In the genomic region with DNA sequence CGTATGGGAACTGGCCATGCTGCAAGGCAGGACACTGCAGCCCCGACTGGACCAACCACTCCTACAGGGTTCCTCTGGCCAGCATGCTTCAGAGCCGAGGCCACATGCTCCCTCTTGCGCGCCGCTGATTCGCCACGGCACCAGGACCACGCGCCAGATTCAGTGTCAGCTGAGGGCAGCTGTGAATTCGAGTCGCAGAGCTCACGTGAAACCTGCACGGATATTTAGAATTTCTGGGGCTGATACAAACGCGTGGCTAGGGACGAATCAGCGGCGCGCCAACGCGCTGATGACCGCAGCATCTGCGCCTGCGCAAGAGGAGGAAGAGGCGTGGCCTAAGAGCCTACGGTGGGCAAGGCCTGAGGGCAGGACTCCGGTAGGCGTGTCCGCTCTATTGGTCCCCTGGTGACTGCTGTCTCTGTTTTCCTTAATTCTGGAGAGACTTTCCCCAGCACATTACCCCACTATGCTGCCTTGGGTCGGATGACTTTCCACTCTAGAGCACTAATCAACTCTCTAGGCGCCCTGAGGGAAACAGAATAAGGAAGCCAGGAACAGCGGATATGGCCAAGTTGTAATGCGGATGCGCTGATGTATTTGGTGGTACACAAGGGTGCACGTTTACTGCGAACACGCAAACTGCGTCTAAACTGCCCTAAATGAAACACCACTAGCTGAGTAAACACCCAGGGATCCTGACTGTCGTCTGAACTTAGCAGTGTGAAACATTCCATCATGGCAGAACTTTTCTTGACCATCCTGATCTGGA, we compare ENCODE assay signal across 8 mouse cellular contexts. TPM values are rescaled to one million over a fixed set of nuclear protein-coding genes. Genes with fewer than 3 reads are reported as not detected.
DNase-seq lines count a peak whose midpoint lies in the region; ATAC-seq and TF ChIP-seq lines count a peak whose summit lies in the region.

A gene (minus strand): TSS at position 304 of the 769 bp plus-strand sequence.

- no peaks in the 10 kb centered on the region for H3K9me3 ChIP-seq in forebrain, embryonic 15.5 days

- peak within 1 kb of the TSS; percentile 66 for H3K4me3 ChIP-seq in forebrain, embryonic 15.5 days
- H3K4me3 ChIP-seq in lung, adult 2 months (replicated peaks; ENCODE audit: extremely low read depth, low read depth, low read length) = peak within 1 kb of the TSS; percentile 58

- peak within 1 kb of the TSS; percentile 68 for H3K9ac ChIP-seq in forebrain, embryonic 15.5 days (replicated peaks)

- ATAC-seq in forebrain, embryonic 15.5 days (replicated peaks) = peak; percentile 88
- peak; percentile 85 for ATAC-seq in neutrophil, adult 5-6 weeks (ENCODE audit: extremely low read depth, insufficient number of reproducible peaks, low FRiP score, poor library complexity, severe bottlenecking)

- H3K27me3 ChIP-seq in forebrain, embryonic 15.5 days = no peaks in the 10 kb centered on the region

- intact Hi-C loops in heart, postnatal 25 days (cut with DNase I) = loop anchor here (1.0 to 2.0 kb wide), 2 partner anchors 15 to 68 kb away; a partner anchor contains a TSS

- peak; percentile 91 for DNase-seq in ES-CJ7 (ENCODE audit: low read depth, low spot score)
- DNase-seq in cerebellum, adult 11 months = peak; percentile 92
- DNase-seq in heart, postnatal 25 days (ENCODE audit: low spot score) = peak; percentile 85
- peak; percentile 90 to 94 for DNase-seq in layer of hippocampus, adult 18-20 months (ENCODE audit: low spot score in 2 of 2)
- DNase-seq in lung, adult 2 months = peak; percentile 95
- DNase-seq in thymus, adult 18-20 months = peak; percentile 79 to 85

- WGBS in forebrain, embryonic 15.5 days = 5% methylated on average over 40 of the region's 40 CpGs
- WGBS in lung, adult 2 months = 4% methylated on average over 40 of the region's 40 CpGs

- TF ChIP-seq POLR2A in lung, adult 2 months (IDR thresholded peaks at IDR 0.05; ENCODE audit: borderline replicate concordance, extremely low read depth, low read depth, low read length) = peak; percentile 57; the same call in 1 of the 2 replicates

- no peaks in the 10 kb centered on the region for H3K36me3 ChIP-seq in forebrain, embryonic 15.5 days

- no peak for TF ChIP-seq CTCF in lung, adult 2 months (IDR thresholded peaks at IDR 0.05; ENCODE audit: insufficient read depth, low read length)

- H3K4me2 ChIP-seq in forebrain, embryonic 15.5 days (replicated peaks) = peak within 1 kb of the TSS; percentile 96

- H3K4me1 ChIP-seq in forebrain, embryonic 15.5 days = peaks cover 17% of the 10 kb centered on the region
- peaks cover 3% of the 10 kb centered on the region; the same call in 1 of the 2 replicates for H3K4me1 ChIP-seq in lung, adult 2 months (ENCODE audit: control insufficient read depth, insufficient read depth, low read length)

- H3K27ac ChIP-seq in forebrain, embryonic 15.5 days (replicated peaks) = peak within 1 kb of the TSS; percentile 88

RNA-seq across cellular contexts. Expression of the gene that starts here (rescaled TPM):
- 54.6 and 57.2 TPM in 2 replicates for polyA plus RNA-seq in forebrain, embryonic 15.5 days (2015; fragmentation: Nextera tagmentation; extraction: Ambion mirVana)
- total RNA-seq in heart, postnatal 25 days (2021) = 10 to 100 TPM; 10.8 to 12.2 TPM
- 10 to 100 TPM; 29.9 to 35.3 TPM for total RNA-seq in layer of hippocampus, adult 18-20 months (2021)
- polyA plus RNA-seq in lung, adult 2 months (2012; rRNA removed) = 17.9 and 19.2 TPM in 2 replicates
- total RNA-seq in neutrophil, adult 5-6 weeks (2017) = 17.4 and 19.6 TPM in 2 replicates

Comparison
In these comparisons a context has a peak if more than half of its experiments do, and no peak if none do; other contexts are left out.
1. Peak in every context shown above with its lines: DNase-seq, ATAC-seq, H3K4me3 ChIP-seq and H3K27ac ChIP-seq.